Mouse (Mus musculus) kidney, postnatal 36 days (tissue): ENCODE data around the gene Spats2.
"Not testable (repeated sequence)": the region's sequence is repeated elsewhere in the genome, so short reads cannot be mapped to it uniquely, and the experiment has no call there.

Source experiments
- DNase-seq, 2 experiments: peaks; one replicate each; pipeline ENCODE4 v3.0.0; 2021 to 2022; ENCODE audit warnings: mixed read lengths in 2 of 2

The Spats2 gene

GRCm38 (mm10) chr15:99125711-99126080 lies at the start of gene Spats2:
Gene Spats2 (plus strand): TSS chr15:99125916.
- DNase-seq, result no peak

- not testable (repeated sequence) for DNase-seq
Measured at GRCm38 (mm10) chr15:99076011-99076410, 49.7 kb upstream of the Spats2 start.

- no peak for DNase-seq
Measured at GRCm38 (mm10) chr15:99078181-99078910, 47.4 kb upstream of the Spats2 start.

GRCm38 (mm10) chr15:99079804-99080203 lies 45.9 kb upstream of the Spats2 start:
- DNase-seq, result no peak

GRCm38 (mm10) chr15:99082322-99082721 lies 43.4 kb upstream of the Spats2 start:
- no peak for DNase-seq

GRCm38 (mm10) chr15:99082840-99083239 lies 42.9 kb upstream of the Spats2 start:
- DNase-seq, result no peak

- peak; percentile 57 to 86 for DNase-seq
Measured at GRCm38 (mm10) chr15:99083258-99083657, 42.5 kb upstream of the Spats2 start.

- peak; percentile 55 to 62 for DNase-seq
Measured at GRCm38 (mm10) chr15:99083867-99084557, 41.7 kb upstream of the Spats2 start.

GRCm38 (mm10) chr15:99084618-99085017 lies 41.1 kb upstream of the Spats2 start:
- no peak for DNase-seq

- peak; percentile 44 to 65 for DNase-seq
Measured at GRCm38 (mm10) chr15:99085997-99086396, 39.7 kb upstream of the Spats2 start.

GRCm38 (mm10) chr15:99087253-99088075 lies 38.3 kb upstream of the Spats2 start, which contains the start of gene C1ql4:
Gene C1ql4 (minus strand): TSS chr15:99087817.
- peak in 1 of 2 experiments; percentile 71 for DNase-seq

- peak; percentile 74 to 89 for DNase-seq
Measured at GRCm38 (mm10) chr15:99088292-99088691, 37.4 kb upstream of the Spats2 start.

GRCm38 (mm10) chr15:99089069-99089468 lies 36.6 kb upstream of the Spats2 start:
- DNase-seq, result no peak

GRCm38 (mm10) chr15:99092870-99093269 lies 32.8 kb upstream of the Spats2 start, which contains the start of gene Dnajc22:
Gene Dnajc22 (plus strand): TSS chr15:99093170.
- no peak for DNase-seq

GRCm38 (mm10) chr15:99093291-99094258 lies 32.1 kb upstream of the Spats2 start:
- DNase-seq, result peak in 1 of 2 experiments; percentile 58

GRCm38 (mm10) chr15:99094631-99095270 lies 31.0 kb upstream of the Spats2 start:
- DNase-seq, result no peak

GRCm38 (mm10) chr15:99095356-99095755 lies 30.4 kb upstream of the Spats2 start:
- no peak for DNase-seq

GRCm38 (mm10) chr15:99096061-99096793 lies 29.5 kb upstream of the Spats2 start:
- DNase-seq, result peak in 1 of 2 experiments; percentile 73

GRCm38 (mm10) chr15:99096831-99097500 lies 28.8 kb upstream of the Spats2 start:
- peak; percentile 62 to 85 for DNase-seq
